Mouse (Mus musculus): Measurements from ENCODE around the gene Ybey.

The Ybey gene

DNA sequence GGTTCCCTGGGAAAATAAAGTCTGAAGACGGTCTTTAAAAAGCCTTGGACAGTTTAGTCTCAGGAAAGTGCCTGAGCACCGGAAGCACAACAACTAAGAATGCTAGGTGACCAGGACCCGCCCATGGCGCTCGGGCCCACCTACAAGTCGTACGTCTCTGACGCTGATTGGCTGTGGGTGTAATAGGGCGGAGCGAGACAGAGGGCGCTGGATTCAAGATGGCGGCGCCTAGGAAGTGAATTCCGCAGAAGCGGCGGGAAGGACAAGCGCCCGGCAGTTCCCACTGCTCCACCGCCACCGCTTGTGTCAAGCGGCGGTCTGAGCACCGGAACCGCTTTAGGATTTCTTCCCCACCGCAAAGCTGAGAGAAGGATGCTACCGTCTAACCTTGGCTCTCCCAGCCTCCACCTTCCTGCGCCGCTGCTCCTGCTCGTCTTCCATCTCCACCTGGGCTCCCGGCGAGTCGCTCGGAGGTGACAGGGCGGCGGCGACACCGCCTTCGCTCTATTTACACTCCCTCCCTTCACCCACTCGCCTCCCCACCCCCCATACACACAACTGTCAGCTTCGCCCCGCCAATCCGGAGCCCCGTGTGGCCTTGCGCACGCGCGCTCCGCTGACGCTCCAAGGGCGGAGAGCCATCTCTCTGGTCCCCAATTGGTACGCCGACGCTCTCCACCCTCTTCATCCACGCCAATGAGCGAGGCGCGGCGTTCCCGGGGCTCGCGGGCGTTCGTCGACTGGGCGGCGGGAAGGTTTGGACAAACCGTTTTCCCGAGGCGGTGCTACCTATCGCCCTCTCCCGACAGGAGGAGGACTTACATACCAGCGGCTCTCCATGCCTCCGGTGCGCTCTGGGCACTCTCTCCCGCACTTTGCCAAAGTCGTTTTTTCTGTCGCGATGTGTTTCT is 26.5 kb downstream of the Ybey start, which contains the start of gene Pcnt:
Gene Pcnt, minus strand, starts transcription at position 609 of the 911 bp plus-strand sequence.
- DNase-seq (ENCODE audit: low spot score in 2 of 2) = peak; percentile 96 to 97

DNA sequence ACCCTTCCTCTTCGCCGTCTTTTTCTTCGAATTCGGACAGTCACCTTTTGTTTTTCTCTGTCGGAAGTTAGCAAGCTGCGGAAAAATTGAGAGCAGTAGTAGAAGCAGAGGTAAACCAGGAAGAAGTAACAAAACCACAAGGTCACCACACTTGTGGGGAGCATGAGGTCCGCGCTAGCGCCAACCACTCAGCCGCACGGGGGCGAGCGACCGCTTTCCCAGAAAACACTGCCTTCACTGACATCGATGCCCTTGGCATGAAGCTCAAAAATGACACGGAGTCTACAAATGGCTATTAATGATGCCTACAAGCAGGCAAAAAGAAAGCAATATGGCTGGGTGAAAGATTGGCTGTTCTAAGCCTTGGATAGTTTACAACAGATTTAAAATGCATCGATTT is 28.6 kb downstream of the Ybey start, which contains the start of gene AC141477.1:
Gene AC141477.1, minus strand, starts transcription at position 164 of the 400 bp plus-strand sequence.
- no peak for DNase-seq (ENCODE audit: low spot score in 2 of 2)

DNA sequence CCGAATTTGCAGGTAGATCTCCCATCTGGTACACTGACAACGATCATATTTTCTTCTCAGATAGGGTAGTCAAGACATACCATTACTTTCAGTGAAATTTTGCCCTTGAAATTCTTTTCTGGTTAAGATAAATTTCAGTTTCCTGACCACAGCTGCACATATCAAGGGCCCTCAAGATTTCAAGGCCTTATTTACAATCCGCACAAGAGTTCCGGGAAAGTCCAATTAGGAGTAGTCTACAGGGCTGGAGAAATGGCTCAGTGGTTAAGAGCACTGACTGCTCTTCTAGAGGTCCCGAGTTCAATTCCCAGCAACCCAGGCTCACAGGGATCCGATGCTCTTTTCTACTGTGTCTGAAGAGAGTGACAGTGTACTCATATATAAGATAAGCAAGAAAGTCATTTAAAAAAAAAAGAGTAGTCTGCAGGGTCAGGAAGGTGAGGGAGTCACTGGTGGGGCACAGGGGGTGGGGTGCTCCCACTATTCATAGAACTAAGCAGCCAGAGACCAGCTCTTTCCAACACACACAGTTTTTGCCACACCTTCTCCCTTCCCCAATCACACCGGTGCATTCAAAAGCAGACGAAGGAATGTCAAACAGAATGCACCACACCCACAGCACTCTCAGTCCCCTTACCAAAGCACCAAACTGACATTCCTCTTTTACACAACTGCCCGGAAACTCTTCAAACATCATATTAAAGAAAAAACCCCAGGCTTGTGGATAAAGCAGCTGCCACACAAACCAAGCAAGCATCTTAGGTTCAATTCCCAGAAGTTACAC is 29.6 kb downstream of the Ybey start:
- no peak for DNase-seq (ENCODE audit: low spot score in 2 of 2)

DNA sequence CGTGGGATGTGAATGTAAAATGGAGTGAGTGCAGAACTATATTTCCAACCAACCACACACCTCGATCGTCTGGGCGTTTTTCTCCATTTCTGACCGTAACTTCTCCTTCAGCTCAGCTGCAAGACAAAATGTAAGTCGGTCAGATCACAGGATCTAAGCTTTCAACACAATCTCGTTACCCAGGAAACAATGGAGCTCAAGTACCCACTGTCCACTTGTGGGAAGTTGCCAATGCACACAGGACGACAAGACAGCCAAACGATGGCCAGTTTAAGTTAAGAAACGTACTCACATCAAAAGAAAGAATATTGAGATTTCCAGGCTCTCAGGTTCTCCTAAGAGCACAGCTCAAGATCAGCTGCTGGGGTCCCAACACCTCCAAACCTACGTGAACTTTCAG is 35.0 kb downstream of the Ybey start:
- no peak for DNase-seq (ENCODE audit: low spot score in 2 of 2)

- DNase-seq (ENCODE audit: low spot score in 2 of 2) = no peak
Measured at GRCm38 (mm10) chr10:76425674-76426073, 43.2 kb downstream of the Ybey start.

- DNase-seq (ENCODE audit: low spot score in 2 of 2) = no peak
Measured at GRCm38 (mm10) chr10:76416811-76417210, 52.1 kb downstream of the Ybey start.
